Mouse (Mus musculus) intestine, embryonic 14.5 days (tissue): ENCODE data around the gene Grm8. TPM values are rescaled to one million over a fixed set of nuclear protein-coding genes. Genes with fewer than 3 reads are reported as not detected.

Experiments
- ATAC-seq: fragments of 200-750 bp; cut with Nextera tagmentation; replicated peaks from 2 replicates; pipeline ENCODE4 v1.8.0; 2017; ENCODE audit warnings: low read depth, moderate number of reproducible peaks, moderate TSS enrichment, moderate library complexity; ENCODE audit not compliant: low FRiP score, low TSS enrichment
- DNase-seq: peaks from one replicate; pipeline ENCODE4 v3.0.0-alpha.2; 2018; ENCODE audit warnings: low spot score
- H3K27ac ChIP-seq: fragments of 300-500 bp; sonication (generic); 2 replicates; pipeline ENCODE4 v1.5.1; 2014; ENCODE audit warnings: low read depth, mild to moderate bottlenecking, control low read depth
- H3K27me3 ChIP-seq: fragments of 300-500 bp; sonication (generic); replicated peaks from 2 replicates; pipeline ENCODE4 v1.6.1; 2014; ENCODE audit warnings: low read length, control low read depth; ENCODE audit not compliant: control insufficient read depth, insufficient read depth
- H3K36me3 ChIP-seq: fragments of 300-500 bp; sonication (generic); 2 replicates; pipeline ENCODE4 v1.6.1; 2014; ENCODE audit warnings: low read length, control low read depth; ENCODE audit not compliant: control insufficient read depth, insufficient read depth
- H3K4me1 ChIP-seq: fragments of 300-500 bp; sonication (generic); replicated peaks from 2 replicates; pipeline ENCODE4 v1.6.1; 2014; ENCODE audit warnings: low read length, control low read depth, mixed read lengths; ENCODE audit not compliant: control insufficient read depth, insufficient read depth
- H3K4me2 ChIP-seq: fragments of 300-500 bp; sonication (generic); 2 replicates; pipeline ENCODE4 v1.6.1; 2014; ENCODE audit warnings: low read length
- H3K4me3 ChIP-seq: fragments of 300-500 bp; sonication (generic); 2 replicates; pipeline ENCODE4 v1.5.1; 2014; ENCODE audit warnings: low read depth, low read length, control low read depth, mixed read lengths
- H3K9ac ChIP-seq: fragments of 300-500 bp; sonication (generic); 2 replicates; pipeline ENCODE4 v1.6.1; 2014; ENCODE audit warnings: mild to moderate bottlenecking, low read length
- H3K9me3 ChIP-seq: fragments of 300-500 bp; sonication (generic); 2 replicates; pipeline ENCODE4 v1.6.1; 2016; ENCODE audit warnings: low read length, control low read depth; ENCODE audit not compliant: control insufficient read depth
- WGBS: fragments of 180-500 bp; shearing (Covaris S2); extraction: QIAGEN DNeasy Blood & Tissue Kit; methylation state at CpG from one replicate; pipeline ENCODE4 v1.1.7; 2014; 5-methylcytosine and 5-hydroxymethylcytosine counted together
- polyA plus RNA-seq: library from polyadenylated mRNA; unstranded; fragments of >200 nt; fragmentation: Nextera tagmentation; extraction: Ambion mirVana; gene quantifications from 2 replicates; pipeline ENCODE4 v1.2.1, GENCODE M21; 2014

Gene Grm8
- polyA plus RNA-seq, 1 experiment from 2014 or later: 4.8 TPM

- DNase-seq (no peak), ATAC-seq (no peak)
- WGBS: 82% methylated on average over 6 of the region's 6 CpGs
Measured at GRCm38 (mm10) chr6:27956278-27956857, 178.6 kb downstream of the Grm8 start.

GRCm38 (mm10) chr6:27951433-27951832 is 183.5 kb downstream of the Grm8 start:
- WGBS: 75% methylated on average over 5 of the region's 5 CpGs
- ATAC-seq: no peak

More at GRCm38 (mm10) chr6:27956278-27956857, 178.6 kb downstream of the Grm8 start:
- Histone ChIP-seq H3K27me3 (no peaks in the 10 kb centered on the region), H3K4me3 (no peak overlapping the region), H3K27ac (no peak overlapping the region), H3K4me1 (no peaks in the 10 kb centered on the region), H3K9me3 (no peaks in the 10 kb centered on the region), H3K4me2 (no peak overlapping the region), H3K9ac (no peak overlapping the region), H3K36me3 (no peaks in the 10 kb centered on the region)

GRCm38 (mm10) chr6:27928058-27928457 is 206.9 kb downstream of the Grm8 start:
- DNase-seq (no peak), ATAC-seq (no peak)
- Histone ChIP-seq H3K27ac (no peak overlapping the region), H3K4me2 (no peak overlapping the region), H3K9me3 (no peaks in the 10 kb centered on the region), H3K27me3 (no peaks in the 10 kb centered on the region), H3K4me3 (no peak overlapping the region), H3K36me3 (no peaks in the 10 kb centered on the region), H3K9ac (no peak overlapping the region), H3K4me1 (no peaks in the 10 kb centered on the region)
- WGBS: 38% methylated on average over 3 of the region's 3 CpGs

More at GRCm38 (mm10) chr6:27951433-27951832, 183.5 kb downstream of the Grm8 start:
- H3K4me3 ChIP-seq: no peak overlapping the region
- no peak for DNase-seq
- no peaks in the 10 kb centered on the region for H3K36me3 ChIP-seq
- no peak overlapping the region for H3K4me2 ChIP-seq
- no peaks in the 10 kb centered on the region for H3K9me3 ChIP-seq
- no peak overlapping the region for H3K27ac ChIP-seq
- no peaks in the 10 kb centered on the region for H3K27me3 ChIP-seq
- H3K4me1 ChIP-seq: no peaks in the 10 kb centered on the region
- H3K9ac ChIP-seq: no peak overlapping the region

GRCm38 (mm10) chr6:27913281-27913680 is 221.7 kb downstream of the Grm8 start:
- DNase-seq (peak; percentile 52), ATAC-seq (no peak)
- no peak overlapping the region for H3K4me2 ChIP-seq
- H3K27ac ChIP-seq: no peak overlapping the region
- no peaks in the 10 kb centered on the region for H3K36me3 ChIP-seq
- H3K9me3 ChIP-seq: peaks cover 5% of the 10 kb centered on the region
- H3K9ac ChIP-seq: no peak overlapping the region
- H3K4me1 ChIP-seq: no peaks in the 10 kb centered on the region
- no peaks in the 10 kb centered on the region for H3K27me3 ChIP-seq
- WGBS: 54% methylated on average over 1 of the region's 1 CpGs
- H3K4me3 ChIP-seq: no peak overlapping the region

GRCm38 (mm10) chr6:27904358-27904757 is 230.6 kb downstream of the Grm8 start:
- Histone ChIP-seq H3K4me1 (no peaks in the 10 kb centered on the region), H3K4me2 (no peak overlapping the region), H3K27me3 (no peaks in the 10 kb centered on the region), H3K9me3 (no peaks in the 10 kb centered on the region), H3K36me3 (no peaks in the 10 kb centered on the region), H3K27ac (no peak overlapping the region), H3K4me3 (no peak overlapping the region), H3K9ac (no peak overlapping the region)
- ATAC-seq: no peak
- no peak for DNase-seq

GRCm38 (mm10) chr6:27902224-27902623 is 232.8 kb downstream of the Grm8 start:
- H3K4me3 ChIP-seq: no peak overlapping the region
- no peak overlapping the region for H3K9ac ChIP-seq
- 96% methylated on average over 1 of the region's 1 CpGs for WGBS
- H3K4me2 ChIP-seq: no peak overlapping the region
- ATAC-seq: no peak
- H3K36me3 ChIP-seq: no peaks in the 10 kb centered on the region
- no peaks in the 10 kb centered on the region for H3K9me3 ChIP-seq
- no peaks in the 10 kb centered on the region for H3K27me3 ChIP-seq
- H3K27ac ChIP-seq: no peak overlapping the region
- H3K4me1 ChIP-seq: no peaks in the 10 kb centered on the region
- no peak for DNase-seq

- H3K36me3 ChIP-seq: no peaks in the 10 kb centered on the region
- no peaks in the 10 kb centered on the region for H3K4me1 ChIP-seq
- ATAC-seq: no peak
- H3K9me3 ChIP-seq: no peaks in the 10 kb centered on the region
- no peak overlapping the region for H3K9ac ChIP-seq
- DNase-seq: no peak
- no peak overlapping the region for H3K4me3 ChIP-seq
- H3K27me3 ChIP-seq: no peaks in the 10 kb centered on the region
- H3K4me2 ChIP-seq: no peak overlapping the region
- WGBS: 81% methylated on average over 3 of the region's 3 CpGs
- H3K27ac ChIP-seq: no peak overlapping the region
Measured at GRCm38 (mm10) chr6:27901396-27901795, 233.6 kb downstream of the Grm8 start.

GRCm38 (mm10) chr6:27895153-27895552 is 239.8 kb downstream of the Grm8 start:
- H3K4me2 ChIP-seq: no peak overlapping the region
- H3K4me1 ChIP-seq: no peaks in the 10 kb centered on the region
- no peaks in the 10 kb centered on the region for H3K27me3 ChIP-seq
- H3K9ac ChIP-seq: no peak overlapping the region
- H3K4me3 ChIP-seq: no peak overlapping the region
- no peaks in the 10 kb centered on the region for H3K9me3 ChIP-seq
- DNase-seq (no peak), ATAC-seq (no peak)
- 94% methylated on average over 1 of the region's 1 CpGs for WGBS
- no peak overlapping the region for H3K27ac ChIP-seq
- no peaks in the 10 kb centered on the region for H3K36me3 ChIP-seq

- 68% methylated on average over 1 of the region's 1 CpGs for WGBS
- no peak for DNase-seq
Measured at GRCm38 (mm10) chr6:27892886-27893285, 242.1 kb downstream of the Grm8 start.

More at GRCm38 (mm10) chr6:27892886-27893285, 242.1 kb downstream of the Grm8 start:
- no peak overlapping the region for H3K27ac ChIP-seq
- H3K27me3 ChIP-seq: no peaks in the 10 kb centered on the region
- no peak overlapping the region for H3K9ac ChIP-seq
- no peak overlapping the region for H3K4me2 ChIP-seq
- no peaks in the 10 kb centered on the region for H3K4me1 ChIP-seq
- H3K4me3 ChIP-seq: no peak overlapping the region
- no peaks in the 10 kb centered on the region for H3K36me3 ChIP-seq
- ATAC-seq: no peak
- no peaks in the 10 kb centered on the region for H3K9me3 ChIP-seq
